Mouse (Mus musculus): ENCODE data around the gene Map2k2. TPM values are rescaled to one million over a fixed set of nuclear protein-coding genes. Genes with fewer than 3 reads are reported as not detected.

Gene Map2k2
- polyA plus RNA-seq, 1 experiment from 2014 or later, result 208 TPM

DNA sequence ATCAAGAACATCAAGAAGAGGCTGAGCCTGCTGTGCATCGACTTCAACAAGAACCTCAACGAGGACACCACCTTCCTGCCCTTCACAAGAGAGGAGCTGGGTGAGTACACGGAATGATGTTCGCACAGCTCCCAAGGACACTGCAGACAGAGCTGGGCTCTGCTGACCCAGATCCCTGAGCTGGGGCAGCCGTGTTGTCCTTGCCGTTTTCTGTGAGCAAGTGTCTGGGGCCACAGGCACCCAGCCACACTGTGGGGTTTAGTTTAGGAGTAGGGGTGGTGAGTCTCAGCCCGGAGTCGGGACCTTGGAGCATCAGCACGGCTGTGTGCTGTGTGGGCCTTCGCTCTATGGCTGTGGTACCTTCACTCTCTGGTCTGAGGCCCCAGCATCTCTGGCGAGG is 27.8 kb upstream of the Map2k2 start:
- no peak overlapping the region for H3K9ac ChIP-seq
- no peaks in the 10 kb centered on the region for H3K9me3 ChIP-seq
- no peaks in the 10 kb centered on the region for H3K27me3 ChIP-seq
- 95% methylated on average over 11 of the region's 11 CpGs for WGBS
- H3K36me3 ChIP-seq (replicated peaks), result peaks cover 98% of the 10 kb centered on the region
- H3K27ac ChIP-seq, result no peak overlapping the region
- H3K4me2 ChIP-seq, result no peak overlapping the region
- ATAC-seq (ENCODE audit: low FRiP score), result no peak
- no peak overlapping the region for H3K4me3 ChIP-seq (replicated peaks)
- no peaks in the 10 kb centered on the region for H3K4me1 ChIP-seq

DNA sequence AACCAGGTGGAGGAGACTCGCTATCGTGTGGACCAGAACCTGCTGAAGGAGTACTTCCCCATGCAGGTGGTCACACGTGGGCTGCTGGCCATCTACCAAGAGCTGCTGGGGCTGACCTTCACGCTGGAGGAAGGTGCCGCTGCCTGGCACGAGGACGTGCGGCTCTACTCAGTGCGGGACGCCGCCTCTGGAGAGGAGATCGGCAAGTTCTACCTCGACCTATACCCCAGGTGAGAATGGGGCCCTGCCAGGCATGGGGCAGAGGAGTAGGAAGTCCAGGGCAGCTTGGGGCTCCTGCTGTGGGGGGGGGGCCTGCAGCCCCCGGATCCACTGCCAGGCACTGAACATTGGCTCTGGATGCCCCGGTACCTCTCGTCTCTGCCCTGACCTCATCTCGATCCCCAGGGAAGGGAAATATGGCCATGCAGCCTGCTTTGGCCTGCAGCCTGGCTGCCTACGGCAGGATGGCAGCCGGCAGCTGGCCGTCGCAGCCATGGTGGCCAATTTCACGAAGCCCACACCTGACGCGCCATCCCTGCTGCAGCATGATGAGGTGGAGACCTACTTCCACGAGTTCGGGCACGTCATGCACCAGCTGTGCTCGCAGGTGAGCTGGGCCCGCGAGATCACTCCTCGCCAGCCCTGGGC is 25.6 kb upstream of the Map2k2 start:
- H3K9ac ChIP-seq, result no peak overlapping the region
- H3K9me3 ChIP-seq, result no peaks in the 10 kb centered on the region
- no peak overlapping the region for H3K4me3 ChIP-seq (replicated peaks)
- 93% methylated on average over 31 of the region's 31 CpGs for WGBS
- no peak for ATAC-seq (ENCODE audit: low FRiP score)
- H3K4me1 ChIP-seq, result no peaks in the 10 kb centered on the region
- H3K36me3 ChIP-seq (replicated peaks), result peaks cover 83% of the 10 kb centered on the region
- no peak overlapping the region for H3K4me2 ChIP-seq
- no peak overlapping the region for H3K27ac ChIP-seq
- no peaks in the 10 kb centered on the region for H3K27me3 ChIP-seq

GRCm38 (mm10) chr10:81082168-81082960 is 23.4 kb upstream of the Map2k2 start:
- Histone ChIP-seq H3K4me3 (replicated peaks) (no peak overlapping the region), H3K36me3 (replicated peaks) (peaks cover 62% of the 10 kb centered on the region), H3K9me3 (peaks cover 2% of the 10 kb centered on the region; the same call in 1 of the 2 replicates), H3K4me1 (no peaks in the 10 kb centered on the region), H3K4me2 (no peak overlapping the region), H3K27ac (no peak overlapping the region), H3K27me3 (no peaks in the 10 kb centered on the region), H3K9ac (no peak overlapping the region)
- ATAC-seq (ENCODE audit: low FRiP score), result peak; percentile 72; the same call in 1 of the 2 replicates
- WGBS, result 80% methylated on average over 7 of the region's 7 CpGs

GRCm38 (mm10) chr10:81087021-81087420 is 18.7 kb upstream of the Map2k2 start:
- no peaks in the 10 kb centered on the region; the same call in 1 of the 2 replicates for H3K27me3 ChIP-seq
- ATAC-seq (ENCODE audit: low FRiP score), result no peak
- no peak overlapping the region for H3K4me2 ChIP-seq
- H3K9ac ChIP-seq, result no peak overlapping the region
- no peak overlapping the region for H3K27ac ChIP-seq
- WGBS, result 53% methylated on average over 2 of the region's 2 CpGs
- no peak overlapping the region for H3K4me3 ChIP-seq (replicated peaks)
- peaks cover 11% of the 10 kb centered on the region for H3K4me1 ChIP-seq
- H3K9me3 ChIP-seq, result peaks cover 2% of the 10 kb centered on the region; the same call in 1 of the 2 replicates
- H3K36me3 ChIP-seq (replicated peaks), result peaks cover 15% of the 10 kb centered on the region

- peaks cover 4% of the 10 kb centered on the region; the same call in 1 of the 2 replicates for H3K27me3 ChIP-seq
- H3K4me2 ChIP-seq, result no peak overlapping the region
- H3K4me3 ChIP-seq (replicated peaks), result no peak overlapping the region
- H3K27ac ChIP-seq, result no peak overlapping the region
- H3K9ac ChIP-seq, result no peak overlapping the region
- H3K4me1 ChIP-seq, result peaks cover 11% of the 10 kb centered on the region
- H3K9me3 ChIP-seq, result peaks cover 2% of the 10 kb centered on the region; the same call in 1 of the 2 replicates
- 57% methylated on average over 2 of the region's 2 CpGs for WGBS
- H3K36me3 ChIP-seq (replicated peaks), result no peaks in the 10 kb centered on the region
- ATAC-seq (ENCODE audit: low FRiP score), result peak; percentile 41; the same call in 1 of the 2 replicates
Observed at GRCm38 (mm10) chr10:81089216-81089615, 16.5 kb upstream of the Map2k2 start.

- Histone ChIP-seq H3K9ac (no peak overlapping the region), H3K9me3 (peaks cover 2% of the 10 kb centered on the region; the same call in 1 of the 2 replicates), H3K27me3 (peaks cover 4% of the 10 kb centered on the region; the same call in 1 of the 2 replicates), H3K36me3 (replicated peaks) (no peaks in the 10 kb centered on the region), H3K27ac (no peak overlapping the region), H3K4me2 (no peak overlapping the region), H3K4me3 (replicated peaks) (no peak overlapping the region), H3K4me1 (peaks cover 11% of the 10 kb centered on the region)
- WGBS, result 80% methylated on average over 7 of the region's 7 CpGs
- no peak for ATAC-seq (ENCODE audit: low FRiP score)
Observed at GRCm38 (mm10) chr10:81090621-81091020, 15.1 kb upstream of the Map2k2 start.

DNA sequence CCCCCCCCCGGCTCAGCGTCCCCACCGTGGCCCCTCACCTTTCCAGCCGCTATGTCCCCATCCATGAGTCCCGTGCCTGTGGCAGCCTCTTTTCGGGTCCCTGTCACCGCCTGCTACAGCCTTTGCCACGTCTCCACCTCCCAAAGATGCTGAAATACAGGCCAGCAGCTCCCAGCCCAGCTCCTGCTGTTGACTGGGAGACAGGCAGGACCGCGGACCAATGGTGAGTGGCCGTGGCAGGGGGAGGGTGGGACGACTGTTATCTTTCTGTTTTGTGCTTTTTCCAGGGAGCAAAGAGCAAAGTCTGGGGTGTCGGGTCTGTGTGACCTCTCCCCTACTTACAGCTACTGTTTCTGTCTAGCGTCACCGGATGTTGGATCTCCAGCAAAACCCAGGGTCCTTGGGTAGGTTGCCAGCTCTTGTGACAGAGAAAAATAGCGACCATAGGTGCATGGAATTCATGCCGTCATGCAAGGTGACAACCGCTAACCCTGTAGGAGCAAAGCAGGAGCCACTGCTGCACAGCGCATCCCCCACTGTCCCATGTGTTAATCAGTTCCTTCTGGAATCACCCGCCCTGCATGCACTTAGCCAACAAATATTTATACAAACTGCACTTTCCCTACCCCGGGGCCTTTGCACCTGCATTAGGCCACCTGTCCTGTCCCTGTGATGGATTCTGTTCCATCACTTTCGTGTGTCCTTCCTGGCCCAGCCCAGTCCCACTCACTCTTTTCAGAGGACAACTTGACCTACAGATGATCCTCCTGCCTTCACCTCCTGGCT is 13.1 kb upstream of the Map2k2 start:
- Histone ChIP-seq H3K9me3 (0 out of 2 replicates have a peak, but pooled peaks cover 4% of the 10 kb centered on the region), H3K27me3 (peaks cover 4% of the 10 kb centered on the region; the same call in 1 of the 2 replicates), H3K27ac (no peak overlapping the region), H3K36me3 (replicated peaks) (no peaks in the 10 kb centered on the region), H3K4me2 (no peak overlapping the region), H3K4me1 (peaks cover 11% of the 10 kb centered on the region), H3K9ac (no peak overlapping the region), H3K4me3 (replicated peaks) (no peak overlapping the region)
- 61% methylated on average over 22 of the region's 22 CpGs for WGBS
- ATAC-seq (ENCODE audit: low FRiP score), result no peak

DNA sequence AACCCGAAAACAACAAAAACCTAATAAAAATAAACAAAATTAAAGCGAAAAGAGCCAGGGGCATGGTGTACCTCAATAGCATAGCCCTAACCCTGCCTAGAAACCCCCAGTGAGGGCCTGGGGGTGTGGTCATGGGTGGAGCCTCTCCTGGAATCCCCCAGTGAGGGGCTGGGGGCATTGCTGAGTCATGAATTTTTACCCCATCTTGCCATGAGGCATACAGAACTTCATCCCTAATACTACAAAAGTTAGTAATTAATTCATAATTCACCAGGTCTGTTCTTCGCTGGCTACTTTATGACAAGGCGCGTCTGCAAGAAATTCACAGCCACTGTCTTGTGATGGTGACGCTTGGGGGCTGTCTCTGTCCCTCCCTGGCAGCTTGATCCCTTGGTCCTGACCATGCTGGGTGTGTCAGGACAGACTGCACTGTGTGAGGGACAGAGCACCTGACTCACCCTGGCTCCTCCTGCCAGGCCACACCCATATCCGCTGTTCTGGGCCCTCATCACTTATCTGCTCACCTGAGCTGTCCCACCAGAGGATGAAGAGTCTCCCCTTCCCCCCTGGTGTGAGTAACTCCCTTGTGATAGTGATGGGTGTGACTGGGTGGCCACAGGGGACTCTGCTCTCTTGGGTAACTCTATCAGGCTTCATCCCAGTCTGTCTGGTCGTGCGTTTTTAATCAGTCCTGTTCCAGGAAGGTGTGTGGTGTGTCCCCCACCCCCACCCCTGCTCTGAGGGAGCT is 10.6 kb upstream of the Map2k2 start:
- ATAC-seq (ENCODE audit: low FRiP score), result no peak
- no peak overlapping the region for H3K4me2 ChIP-seq
- WGBS, result 65% methylated on average over 9 of the region's 9 CpGs
- no peak overlapping the region for H3K9ac ChIP-seq
- no peaks in the 10 kb centered on the region for H3K4me1 ChIP-seq
- no peak overlapping the region for H3K27ac ChIP-seq
- no peaks in the 10 kb centered on the region for H3K36me3 ChIP-seq (replicated peaks)
- no peak overlapping the region for H3K4me3 ChIP-seq (replicated peaks)
- peaks cover 4% of the 10 kb centered on the region; the same call in 1 of the 2 replicates for H3K27me3 ChIP-seq
- H3K9me3 ChIP-seq, result 0 out of 2 replicates have a peak, but pooled peaks cover 4% of the 10 kb centered on the region

GRCm38 (mm10) chr10:81106113-81106721 is 502 bp downstream of the Map2k2 start:
- Histone ChIP-seq H3K36me3 (replicated peaks) (peaks cover 32% of the 10 kb centered on the region), H3K4me3 (replicated peaks) (peak overlapping the region; percentile 91), H3K9me3 (no peaks in the 10 kb centered on the region), H3K27me3 (no peaks in the 10 kb centered on the region), H3K4me1 (peaks cover 24% of the 10 kb centered on the region), H3K4me2 (peak overlapping the region; percentile 70), H3K27ac (peak overlapping the region; percentile 100), H3K9ac (peak overlapping the region; percentile 96)
- ATAC-seq (ENCODE audit: low FRiP score), result peak; percentile 92
- WGBS, result 1% methylated on average over 34 of the region's 35 CpGs

DNA sequence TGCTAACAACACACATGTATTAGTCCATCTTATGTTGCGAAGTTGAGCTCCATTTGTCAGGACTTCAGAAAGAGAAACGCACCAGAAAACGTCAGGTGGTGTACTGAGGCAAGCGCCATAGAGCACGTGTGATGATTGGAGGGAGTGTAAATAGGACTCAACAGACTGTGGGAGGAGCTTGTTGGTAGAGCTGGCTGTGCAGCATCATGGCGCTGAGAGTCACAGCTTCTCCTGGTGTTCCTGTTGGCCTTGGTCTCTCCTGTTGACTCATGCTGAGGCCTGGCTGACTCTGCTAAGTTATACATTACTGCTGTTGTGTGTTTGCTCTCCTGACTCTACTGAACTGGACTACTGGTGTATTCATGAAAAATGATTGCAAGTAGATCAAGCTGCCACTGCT is 7.2 kb downstream of the Map2k2 start:
- H3K36me3 ChIP-seq (replicated peaks), result peaks cover 92% of the 10 kb centered on the region
- no peak for ATAC-seq (ENCODE audit: low FRiP score)
- no peak overlapping the region for H3K4me3 ChIP-seq (replicated peaks)
- H3K9me3 ChIP-seq, result no peaks in the 10 kb centered on the region
- H3K9ac ChIP-seq, result no peak overlapping the region
- H3K27me3 ChIP-seq, result no peaks in the 10 kb centered on the region
- H3K4me2 ChIP-seq, result no peak overlapping the region
- WGBS, result 96% methylated on average over 6 of the region's 6 CpGs
- H3K27ac ChIP-seq, result no peak overlapping the region
- H3K4me1 ChIP-seq, result no peaks in the 10 kb centered on the region

DNA sequence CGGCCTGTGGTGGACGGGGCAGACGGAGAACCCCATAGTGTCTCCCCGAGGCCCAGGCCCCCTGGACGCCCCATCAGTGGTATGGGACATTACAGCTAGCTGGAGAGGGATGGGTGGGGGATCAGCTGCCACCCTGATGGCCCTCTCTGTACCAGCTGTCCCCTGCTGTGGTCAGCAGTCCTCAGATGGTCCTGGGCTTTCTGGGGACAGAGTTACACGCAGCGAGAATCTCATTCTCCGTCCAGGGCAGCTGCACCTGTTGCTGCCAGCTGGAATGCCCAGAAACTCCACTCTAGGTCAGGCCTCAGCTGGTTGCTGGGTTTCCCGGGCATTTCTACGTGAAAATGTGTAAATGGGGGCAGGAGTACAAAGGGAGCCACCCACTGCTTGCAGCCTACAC is 13.9 kb downstream of the Map2k2 start:
- WGBS, result 93% methylated on average over 10 of the region's 10 CpGs
- Histone ChIP-seq H3K27ac (no peak overlapping the region), H3K4me3 (replicated peaks) (no peak overlapping the region), H3K9ac (no peak overlapping the region), H3K9me3 (no peaks in the 10 kb centered on the region), H3K27me3 (no peaks in the 10 kb centered on the region), H3K4me1 (no peaks in the 10 kb centered on the region), H3K4me2 (no peak overlapping the region), H3K36me3 (replicated peaks) (peaks cover 95% of the 10 kb centered on the region)
- no peak for ATAC-seq (ENCODE audit: low FRiP score)

Data from forebrain, embryonic 12.5 days (tissue).